Mouse (Mus musculus): ENCODE results near the gene C1s1. TPM values are rescaled to one million over a fixed set of nuclear protein-coding genes. Genes with fewer than 3 reads are reported as not detected.
A peak's percentile ranks its signal among the peaks of the same experiment; 100 is the strongest.
"Not testable (repeated sequence)": the region's sequence is repeated elsewhere in the genome, so short reads cannot be mapped to it uniquely, and the experiment has no call there.

The C1s1 gene
- 31.4 and 47.1 TPM in 2 replicates for polyA plus RNA-seq (2012; rRNA removed)

GRCm38 (mm10) chr6:124542284-124542683, at the start of gene C1s1:
Gene C1s1 (minus strand): TSS chr6:124542359.
- whole genome bisulfite sequencing: 0% methylated on average over 1 of the region's 1 CpGs
- peak; percentile 8 for DNase-seq (ENCODE audit: low read depth, low spot score)

GRCm38 (mm10) chr6:124588771-124589170, 46.6 kb upstream of the C1s1 start:
- no peak for DNase-seq (ENCODE audit: low read depth, low spot score)

GRCm38 (mm10) chr6:124586266-124586665, 44.1 kb upstream of the C1s1 start:
- 73% methylated on average over 4 of the region's 4 CpGs for WGBS
- no peak for DNase-seq (ENCODE audit: low read depth, low spot score)

- 80% methylated on average over 3 of the region's 3 CpGs for WGBS
- no peak for DNase-seq (ENCODE audit: low read depth, low spot score)
Measured at GRCm38 (mm10) chr6:124585761-124586160, 43.6 kb upstream of the C1s1 start.

GRCm38 (mm10) chr6:124584935-124585334, 42.8 kb upstream of the C1s1 start:
- WGBS: 56% methylated on average over 3 of the region's 3 CpGs
- DNase-seq (ENCODE audit: low read depth, low spot score): no peak

GRCm38 (mm10) chr6:124582231-124582630, 40.1 kb upstream of the C1s1 start:
- no peak for DNase-seq (ENCODE audit: low read depth, low spot score)
- 100% methylated on average over 1 of the region's 1 CpGs for WGBS

GRCm38 (mm10) chr6:124580155-124580554, 38.0 kb upstream of the C1s1 start:
- not testable (repeated sequence) for DNase-seq (ENCODE audit: low read depth, low spot score)
- 88% methylated on average over 6 of the region's 7 CpGs for WGBS

- not testable (repeated sequence) for DNase-seq (ENCODE audit: low read depth, low spot score)
- WGBS: 75% methylated on average over 3 of the region's 3 CpGs
Measured at GRCm38 (mm10) chr6:124575155-124575678, 33.1 kb upstream of the C1s1 start.

- WGBS: 5% methylated on average over 8 of the region's 8 CpGs
- peak; percentile 46 for DNase-seq (ENCODE audit: low read depth, low spot score)
Measured at GRCm38 (mm10) chr6:124570026-124570425, 27.9 kb upstream of the C1s1 start, which contains the start of gene C1rb. Gene C1rb (plus strand): TSS chr6:124570294.

- DNase-seq (ENCODE audit: low read depth, low spot score): not testable (repeated sequence)
- 74% methylated on average over 2 of the region's 2 CpGs for WGBS
Measured at GRCm38 (mm10) chr6:124561611-124562010, 19.5 kb upstream of the C1s1 start.

- 91% methylated on average over 4 of the region's 4 CpGs for WGBS
- not testable (repeated sequence) for DNase-seq (ENCODE audit: low read depth, low spot score)
Measured at GRCm38 (mm10) chr6:124561156-124561555, 19.0 kb upstream of the C1s1 start.

GRCm38 (mm10) chr6:124555956-124556355, 13.8 kb upstream of the C1s1 start:
- DNase-seq (ENCODE audit: low read depth, low spot score): not testable (repeated sequence)
- WGBS: 78% methylated on average over 2 of the region's 2 CpGs

- no peak for DNase-seq (ENCODE audit: low read depth, low spot score)
- WGBS: 83% methylated on average over 22 of the region's 22 CpGs
Measured at GRCm38 (mm10) chr6:124552766-124553165, 10.6 kb upstream of the C1s1 start.

GRCm38 (mm10) chr6:124549023-124549550, 6.9 kb upstream of the C1s1 start:
- peak; percentile 50 for DNase-seq (ENCODE audit: low read depth, low spot score)
- 36% methylated on average over 3 of the region's 3 CpGs for WGBS

GRCm38 (mm10) chr6:124547979-124548378, 5.8 kb upstream of the C1s1 start:
- 93% methylated on average over 3 of the region's 3 CpGs for WGBS
- DNase-seq (ENCODE audit: low read depth, low spot score): not testable (repeated sequence)

- DNase-seq (ENCODE audit: low read depth, low spot score): no peak
- 68% methylated on average over 2 of the region's 2 CpGs for WGBS
Measured at GRCm38 (mm10) chr6:124545425-124545824, 3.3 kb upstream of the C1s1 start.

- WGBS: 76% methylated on average over 6 of the region's 6 CpGs
- no peak for DNase-seq (ENCODE audit: low read depth, low spot score)
Measured at GRCm38 (mm10) chr6:124544466-124544865, 2.3 kb upstream of the C1s1 start.

GRCm38 (mm10) chr6:124541176-124541575, 983 bp downstream of the C1s1 start:
- WGBS: 79% methylated on average over 2 of the region's 2 CpGs
- not testable (repeated sequence) for DNase-seq (ENCODE audit: low read depth, low spot score)

GRCm38 (mm10) chr6:124536125-124536829, 5.9 kb downstream of the C1s1 start:
- DNase-seq (ENCODE audit: low read depth, low spot score): not testable (repeated sequence)
- WGBS: 75% methylated on average over 8 of the region's 8 CpGs

GRCm38 (mm10) chr6:124531077-124531476, 11.1 kb downstream of the C1s1 start:
- DNase-seq (ENCODE audit: low read depth, low spot score): no peak
- 74% methylated on average over 8 of the region's 8 CpGs for WGBS

- WGBS: 50% methylated on average over 3 of the region's 3 CpGs
Measured at GRCm38 (mm10) chr6:124527881-124528280, 14.3 kb downstream of the C1s1 start.

More at GRCm38 (mm10) chr6:124527881-124528280, 14.3 kb downstream of the C1s1 start:
- no peak for DNase-seq (ENCODE audit: low read depth, low spot score)
